Mouse (Mus musculus) midbrain, embryonic 13.5 days (tissue): ENCODE results near the gene Tmem185a. TPM values are rescaled to one million over a fixed set of nuclear protein-coding genes. Genes with fewer than 3 reads are reported as not detected.

ENCODE experiments used
- polyA plus RNA-seq: library from polyadenylated mRNA; unstranded; fragments of >200 nt; fragmentation: Nextera tagmentation; extraction: Ambion mirVana; gene quantifications from 2 replicates; pipeline ENCODE4 v1.2.1, GENCODE M21; 2015

Tmem185a gene
- polyA plus RNA-seq, 1 experiment from 2014 or later, result 50.3 TPM

Other genes starting within 250 kb of the Tmem185a start
- gene Ids, start 112.1 kb downstream of the Tmem185a start, polyA plus RNA-seq, result 11.3 and 14.2 TPM in 2 replicates
- gene 1110012L19Rik, start 91.3 kb downstream of the Tmem185a start, polyA plus RNA-seq, result 33.9 and 36.2 TPM in 2 replicates